Mouse (Mus musculus) embryo, embryonic 11.5 days (tissue): ENCODE results near the gene P4hb.
"Not testable (repeated sequence)": the region's sequence is repeated elsewhere in the genome, so short reads cannot be mapped to it uniquely, and the experiment has no call there.

Experiments used
- DNase-seq: peaks from one replicate; pipeline ENCODE4 v3.0.0-alpha.2; 2012; ENCODE audit warnings: low read depth, low spot score

Gene P4hb

GRCm38 (mm10) chr11:120598283-120598989 is 25.4 kb upstream of the P4hb start, which contains the start of the genes Alyref and Anapc11:
Gene Alyref, minus strand, starts transcription at chr11:120598365.
Gene Anapc11, plus strand, starts transcription at chr11:120598421.
- DNase-seq: peak; percentile 92

GRCm38 (mm10) chr11:120597240-120598235 is 24.5 kb upstream of the P4hb start:
- no peak for DNase-seq

- no peak for DNase-seq
Measured at GRCm38 (mm10) chr11:120588531-120588930, 15.5 kb upstream of the P4hb start.

- DNase-seq: no peak
Measured at GRCm38 (mm10) chr11:120583937-120584336, 10.9 kb upstream of the P4hb start.

- DNase-seq: not testable (repeated sequence)
Measured at GRCm38 (mm10) chr11:120582982-120583293, 9.9 kb upstream of the P4hb start.

GRCm38 (mm10) chr11:120582268-120582981 is 9.4 kb upstream of the P4hb start:
- no peak for DNase-seq

- peak; percentile 79 for DNase-seq
Measured at GRCm38 (mm10) chr11:120581490-120582267, 8.6 kb upstream of the P4hb start, which contains the start of gene Arhgdia. Gene Arhgdia, minus strand, starts transcription at chr11:120581624.

- DNase-seq: no peak
Measured at GRCm38 (mm10) chr11:120580871-120581331, 7.8 kb upstream of the P4hb start.

GRCm38 (mm10) chr11:120580190-120580589 is 7.1 kb upstream of the P4hb start:
- DNase-seq: no peak

- DNase-seq: peak; percentile 64
Measured at GRCm38 (mm10) chr11:120579316-120580107, 6.5 kb upstream of the P4hb start.

- DNase-seq: no peak
Measured at GRCm38 (mm10) chr11:120578694-120579243, 5.7 kb upstream of the P4hb start.

- DNase-seq: no peak
Measured at GRCm38 (mm10) chr11:120578024-120578693, 5.1 kb upstream of the P4hb start.

- DNase-seq: no peak
Measured at GRCm38 (mm10) chr11:120577211-120578023, 4.4 kb upstream of the P4hb start.

- DNase-seq: no peak
Measured at GRCm38 (mm10) chr11:120576365-120576981, 3.4 kb upstream of the P4hb start.

- no peak for DNase-seq
Measured at GRCm38 (mm10) chr11:120575940-120576339, 2.9 kb upstream of the P4hb start.

GRCm38 (mm10) chr11:120575046-120575445 is 2.0 kb upstream of the P4hb start:
- DNase-seq: no peak

GRCm38 (mm10) chr11:120574278-120574600 is 1.2 kb upstream of the P4hb start:
- no peak for DNase-seq
